Mouse (Mus musculus): ENCODE results near the gene Actn1.

GRCm38 (mm10) chr12:80133011-80133545, 127.1 kb downstream of the Actn1 start:
- TF ChIP-seq CTCF (IDR thresholded peaks at IDR 0.05; ENCODE audit: insufficient read depth, low read length) (no peak), POLR2A (IDR thresholded peaks at IDR 0.05; ENCODE audit: borderline replicate concordance, extremely low read depth, low read depth, low read length) (no peak)

Data from lung, adult 2 months (tissue).